Mouse (Mus musculus): ENCODE results near the gene Synpr.

- TF ChIP-seq CTCF (IDR thresholded peaks at IDR 0.05; ENCODE audit: control insufficient read depth, insufficient read depth, low read length): no peak
- no peak for TF ChIP-seq POLR2A (IDR thresholded peaks at IDR 0.05; ENCODE audit: borderline replicate concordance, control insufficient read depth, low read depth, low read length)
Observed at GRCm38 (mm10) chr14:13389954-13390353, 105.4 kb downstream of the Synpr start.

Measured in bone marrow, adult 2 months (tissue).